Mouse (Mus musculus) G1E (cell line): Measurements from ENCODE around the gene Chaf1a.

Experiments used
- CTCF ChIP-seq: IDR thresholded peaks from 2 replicates; pipeline ENCODE4 v1.5.1; 2012; ENCODE audit warnings: low read depth, low read length, inconsistent platforms, mixed read lengths
- GATA1 ChIP-seq: IDR thresholded peaks from 2 replicates; pipeline ENCODE4 v1.6.1; 2012; ENCODE audit warnings: borderline replicate concordance, low read length, inconsistent platforms, mixed read lengths
- GATA2 ChIP-seq: IDR thresholded peaks from 2 replicates; pipeline ENCODE4 v1.6.1; 2012; ENCODE audit warnings: low read depth, low read length, inconsistent platforms, borderline replicate concordance
- POLR2AphosphoS5 ChIP-seq: IDR thresholded peaks from 2 replicates; pipeline ENCODE4 v1.6.1; 2012; ENCODE audit warnings: low read depth, low read length, inconsistent platforms; ENCODE audit not compliant: insufficient replicate concordance
- TAL1 ChIP-seq: conservative IDR thresholded peaks from 2 replicates; pipeline ENCODE4 v1.6.1; 2012; ENCODE audit warnings: low read depth, low read length, inconsistent platforms, mixed read lengths

DNA sequence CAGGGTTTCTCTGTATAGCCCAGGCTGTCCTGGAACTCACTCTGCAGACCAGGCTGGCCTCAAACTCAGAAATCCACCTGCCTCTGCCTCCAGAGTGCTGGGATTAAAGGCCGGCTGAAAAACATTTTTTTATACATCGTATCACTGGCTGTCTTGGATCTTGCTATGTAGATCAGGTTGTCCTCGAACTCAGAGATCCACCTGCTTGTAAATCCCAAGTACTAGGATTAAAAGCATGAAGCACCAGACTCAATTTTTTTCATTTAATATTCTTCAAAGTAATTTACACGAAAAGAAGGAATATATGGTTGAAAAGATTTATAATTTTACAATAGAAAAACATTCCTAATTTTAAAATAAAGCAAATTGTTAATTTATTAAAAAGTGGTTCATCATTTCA is 894 bp upstream of the Chaf1a start:
- TF ChIP-seq CTCF, result no peak
- TF ChIP-seq GATA1, result no peak
- no peak for TF ChIP-seq TAL1
- TF ChIP-seq POLR2AphosphoS5, result no peak
- TF ChIP-seq GATA2, result no peak
